Mouse (Mus musculus) heart, embryonic 14.5 days (tissue): ENCODE results near the gene Sirt7. TPM values are rescaled to one million over a fixed set of nuclear protein-coding genes. Genes with fewer than 3 reads are reported as not detected.
A peak's percentile ranks its signal among the peaks of the same experiment; 100 is the strongest.

Source experiments
- ATAC-seq: fragments of 200-750 bp; cut with Nextera tagmentation; 2 replicates; pipeline ENCODE4 v1.8.0; 2017; ENCODE audit warnings: low read depth, moderate TSS enrichment; ENCODE audit not compliant: insufficient number of reproducible peaks, insufficient read depth, low FRiP score
- H3K27ac ChIP-seq, 2 experiments: fragments of 200-500 bp in 1 of 2; fragments of 300-500 bp in 1 of 2; sonication (generic) in 1 of 2; replicated peaks in 1 of 2; 2 replicates each; pipeline ENCODE4 v1.5.1; 2012 to 2014; ENCODE audit warnings: low read depth in 2 of 2, low read length in 2 of 2, control low read depth in 1 of 2, mild to moderate bottlenecking in 1 of 2, mixed read lengths in 1 of 2; ENCODE audit not compliant: control insufficient read depth in 1 of 2, insufficient read depth in 1 of 2
- H3K27me3 ChIP-seq: fragments of 300-500 bp; sonication (generic); 2 replicates; pipeline ENCODE4 v1.6.1; 2014; ENCODE audit warnings: mild to moderate bottlenecking, low read length, control low read depth; ENCODE audit not compliant: control insufficient read depth, insufficient read depth
- H3K36me3 ChIP-seq: fragments of 300-500 bp; sonication (generic); 2 replicates; pipeline ENCODE4 v1.6.1; 2014; ENCODE audit warnings: mild to moderate bottlenecking, control low read depth, low read length, mixed read lengths; ENCODE audit not compliant: control insufficient read depth, insufficient read depth
- H3K4me1 ChIP-seq, 2 experiments: fragments of 200-500 bp in 1 of 2; fragments of 300-500 bp in 1 of 2; sonication (generic) in 1 of 2; 2 replicates each; pipeline ENCODE4 v1.6.1; 2012 to 2014; ENCODE audit warnings: low read length in 2 of 2, control low read depth in 1 of 2, mixed read lengths in 1 of 2; ENCODE audit not compliant: control insufficient read depth in 2 of 2, insufficient read depth in 2 of 2
- H3K4me2 ChIP-seq: fragments of 300-500 bp; sonication (generic); 2 replicates; pipeline ENCODE4 v1.6.1; 2014; ENCODE audit warnings: mild to moderate bottlenecking, low read length
- H3K4me3 ChIP-seq, 2 experiments: fragments of 200-500 bp in 1 of 2; fragments of 300-500 bp in 1 of 2; sonication (generic) in 1 of 2; 2 replicates each; pipeline ENCODE4 v1.5.1; 2012 to 2014; ENCODE audit warnings: low read length in 2 of 2, mild to moderate bottlenecking in 2 of 2, control low read depth in 1 of 2, low read depth in 1 of 2, moderate library complexity in 1 of 2; ENCODE audit not compliant: control insufficient read depth in 1 of 2, insufficient read depth in 1 of 2
- H3K9ac ChIP-seq: fragments of 300-500 bp; sonication (generic); 2 replicates; pipeline ENCODE4 v1.6.1; 2014; ENCODE audit warnings: mild to moderate bottlenecking, low read length
- H3K9me3 ChIP-seq: fragments of 300-500 bp; sonication (generic); 2 replicates; pipeline ENCODE4 v1.6.1; 2016; ENCODE audit warnings: low read length, control low read depth; ENCODE audit not compliant: control insufficient read depth
- WGBS: fragments of 180-500 bp; shearing (Covaris S2); extraction: QIAGEN DNeasy Blood & Tissue Kit; methylation state at CpG from one replicate; pipeline ENCODE4 v1.1.7; 2014; 5-methylcytosine and 5-hydroxymethylcytosine counted together
- polyA plus RNA-seq: library from polyadenylated mRNA; unstranded; fragments of >200 nt; fragmentation: Nextera tagmentation; extraction: Ambion mirVana; gene quantifications from 2 replicates; pipeline ENCODE4 v1.2.1, GENCODE M21; 2014

The Sirt7 gene
- polyA plus RNA-seq, 1 experiment from 2014 or later = 18.5 TPM

- Histone ChIP-seq H3K27me3 (no peaks in the 10 kb centered on the region), H3K27ac (no peak overlapping the region), H3K36me3 (peaks cover 66% of the 10 kb centered on the region), H3K4me1 (peaks cover 16% of the 10 kb centered on the region in 2 experiments), H3K9me3 (no peaks in the 10 kb centered on the region), H3K4me2 (no peak overlapping the region), H3K4me3 (no peak overlapping the region), H3K9ac (no peak overlapping the region)
- 83% methylated on average over 2 of the region's 2 CpGs for WGBS
- ATAC-seq = no peak
Measured at GRCm38 (mm10) chr11:120603545-120603944, 21.5 kb downstream of the Sirt7 start.

DNA sequence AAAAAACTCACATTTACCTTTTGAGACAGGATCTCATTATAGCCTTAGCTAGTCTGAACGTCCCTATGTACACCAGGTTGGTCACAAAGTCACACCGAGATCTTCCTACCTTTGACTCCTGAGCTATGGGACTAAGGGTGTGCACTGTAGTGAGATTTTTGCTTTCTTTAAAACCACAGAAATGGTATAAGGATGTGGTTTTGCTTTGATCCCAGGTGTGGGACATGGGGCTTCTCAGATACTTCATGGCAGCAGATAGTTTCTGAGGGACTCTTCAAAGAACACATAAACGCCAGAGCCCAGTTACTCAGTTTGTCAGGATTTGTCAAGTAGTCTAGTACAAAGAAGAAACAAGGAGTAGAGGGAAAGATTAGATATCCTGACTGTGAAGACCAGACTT, 24.3 kb downstream of the Sirt7 start:
- 89% methylated on average over 3 of the region's 3 CpGs for WGBS
- no peaks in the 10 kb centered on the region for H3K9me3 ChIP-seq
- H3K4me2 ChIP-seq = no peak overlapping the region
- no peak overlapping the region for H3K9ac ChIP-seq
- H3K4me1 ChIP-seq = peaks cover 11 to 16% of the 10 kb centered on the region in 2 experiments
- H3K27me3 ChIP-seq = no peaks in the 10 kb centered on the region
- no peak overlapping the region for H3K4me3 ChIP-seq
- peaks cover 77% of the 10 kb centered on the region for H3K36me3 ChIP-seq
- no peak overlapping the region for H3K27ac ChIP-seq
- no peak for ATAC-seq

DNA sequence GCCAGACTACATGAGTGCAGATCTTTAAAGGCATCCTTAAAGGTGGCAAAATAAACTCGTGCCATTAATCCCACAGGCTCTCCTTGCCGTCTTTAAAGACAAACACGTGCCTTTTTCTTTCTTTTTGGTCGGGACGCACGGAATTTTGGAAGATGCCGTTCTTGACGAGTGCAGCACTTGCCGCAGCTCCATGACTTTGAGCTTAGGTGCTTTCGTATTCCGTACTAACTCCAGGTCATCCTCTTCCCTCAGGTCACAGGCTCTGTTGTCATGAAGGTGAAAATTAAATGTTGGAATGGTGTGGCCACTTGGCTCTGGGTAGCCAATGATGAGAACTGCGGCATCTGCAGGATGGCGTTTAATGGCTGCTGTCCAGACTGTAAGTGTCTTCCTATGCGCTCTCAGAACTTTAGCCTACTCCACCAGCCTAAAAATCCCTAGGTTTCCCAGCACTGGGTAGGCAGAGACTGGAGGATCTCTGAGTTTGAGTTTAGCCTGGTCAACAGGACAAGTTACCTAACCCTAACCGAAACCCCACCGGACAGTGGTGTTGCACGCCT, 26.0 kb downstream of the Sirt7 start:
- H3K36me3 ChIP-seq = peaks cover 77% of the 10 kb centered on the region
- peak overlapping the region; percentile 68 to 92 for H3K27ac ChIP-seq
- ATAC-seq = no peak
- no peaks in the 10 kb centered on the region for H3K9me3 ChIP-seq
- H3K27me3 ChIP-seq = no peaks in the 10 kb centered on the region
- WGBS = 48% methylated on average over 17 of the region's 17 CpGs
- peak overlapping the region; percentile 59 to 99 for H3K4me3 ChIP-seq
- H3K9ac ChIP-seq = peak overlapping the region; percentile 100
- H3K4me1 ChIP-seq = peaks cover 11 to 16% of the 10 kb centered on the region in 2 experiments
- H3K4me2 ChIP-seq = peak overlapping the region; percentile 97

- Histone ChIP-seq H3K36me3 (peaks cover 77% of the 10 kb centered on the region), H3K9me3 (no peaks in the 10 kb centered on the region), H3K4me1 (peaks cover 11 to 16% of the 10 kb centered on the region in 2 experiments), H3K9ac (peak within 1 kb of the TSS; percentile 100), H3K27me3 (no peaks in the 10 kb centered on the region), H3K4me3 (peak within 1 kb of the TSS; percentile 59 to 99), H3K4me2 (peak within 1 kb of the TSS; percentile 97), H3K27ac (peak within 1 kb of the TSS; percentile 68 to 92)
- WGBS = under 1% methylated on average over 86 of the region's 88 CpGs
- peak; percentile 96 for ATAC-seq
Measured at GRCm38 (mm10) chr11:120598283-120598989, 26.6 kb downstream of the Sirt7 start, which contains the start of the genes Alyref and Anapc11. Gene Alyref (minus strand): TSS chr11:120598365. Gene Anapc11 (plus strand): TSS chr11:120598421.

DNA sequence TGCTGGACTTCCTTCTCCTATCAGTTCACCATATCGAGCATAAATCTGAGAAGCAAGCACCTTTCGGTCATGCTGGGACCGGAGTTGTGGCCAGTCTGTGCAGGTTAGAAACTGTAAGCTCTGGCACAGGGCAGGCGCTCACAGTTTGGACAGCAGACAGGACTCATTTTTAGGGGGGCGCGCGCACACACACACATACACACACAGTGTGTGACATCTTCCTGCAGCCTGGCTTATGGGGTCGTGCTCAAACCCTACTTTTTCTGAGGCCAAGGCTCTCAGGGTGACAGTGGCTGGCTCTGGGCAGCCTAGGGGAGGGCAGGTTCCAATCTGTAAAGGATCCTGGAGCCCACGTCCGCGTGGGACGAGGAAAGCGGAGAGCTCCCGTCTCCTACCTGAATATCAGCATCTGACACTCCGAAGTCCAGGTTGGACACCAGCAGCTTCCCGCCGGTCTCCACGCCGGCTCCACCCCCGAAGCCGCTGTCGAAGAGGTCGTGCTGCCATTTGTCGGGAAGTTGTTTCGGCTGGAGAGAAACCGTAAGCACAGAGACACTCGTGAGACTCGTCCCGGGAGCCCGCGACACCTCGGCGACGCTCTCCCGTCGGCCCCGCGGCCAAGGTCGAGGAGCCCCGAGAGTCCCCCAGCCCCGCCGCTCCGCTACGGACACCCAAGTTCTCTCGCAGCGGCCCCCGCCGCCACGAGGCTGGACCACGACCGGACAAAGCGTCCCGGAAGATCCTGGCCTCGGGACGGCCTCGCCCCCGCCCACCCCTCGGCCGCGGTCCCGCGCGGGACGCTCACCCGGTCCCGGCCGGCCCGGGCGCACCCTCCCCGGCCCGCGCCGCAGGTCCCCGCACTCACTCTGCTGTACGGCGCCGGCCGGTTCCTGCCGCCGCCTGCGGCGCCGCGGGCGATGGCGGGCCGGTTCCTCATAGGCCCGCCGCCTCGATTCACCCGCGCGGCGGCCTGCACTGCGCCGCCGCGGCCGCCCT, 27.5 kb downstream of the Sirt7 start:
- peak; percentile 37 for ATAC-seq
- no peaks in the 10 kb centered on the region for H3K27me3 ChIP-seq
- H3K9ac ChIP-seq = peak overlapping the region; percentile 100
- H3K4me2 ChIP-seq = peak overlapping the region; percentile 97
- peak overlapping the region; percentile 59 to 99 for H3K4me3 ChIP-seq
- no peaks in the 10 kb centered on the region for H3K9me3 ChIP-seq
- peaks cover 11 to 16% of the 10 kb centered on the region in 2 experiments for H3K4me1 ChIP-seq
- 4% methylated on average over 94 of the region's 99 CpGs for WGBS
- H3K27ac ChIP-seq = peak overlapping the region; percentile 32 to 92; a peak in 3 of 4 replicates
- H3K36me3 ChIP-seq = peaks cover 77% of the 10 kb centered on the region

GRCm38 (mm10) chr11:120588531-120588930, 36.5 kb downstream of the Sirt7 start:
- Histone ChIP-seq H3K4me2 (no peak overlapping the region), H3K4me1 (no peaks in the 10 kb centered on the region), H3K36me3 (peaks cover 94% of the 10 kb centered on the region), H3K27ac (no peak overlapping the region), H3K27me3 (no peaks in the 10 kb centered on the region), H3K9ac (no peak overlapping the region), H3K9me3 (0 out of 2 replicates have a peak, but pooled peaks cover 3% of the 10 kb centered on the region), H3K4me3 (no peak overlapping the region)
- WGBS = 75% methylated on average over 6 of the region's 6 CpGs
- ATAC-seq = no peak

DNA sequence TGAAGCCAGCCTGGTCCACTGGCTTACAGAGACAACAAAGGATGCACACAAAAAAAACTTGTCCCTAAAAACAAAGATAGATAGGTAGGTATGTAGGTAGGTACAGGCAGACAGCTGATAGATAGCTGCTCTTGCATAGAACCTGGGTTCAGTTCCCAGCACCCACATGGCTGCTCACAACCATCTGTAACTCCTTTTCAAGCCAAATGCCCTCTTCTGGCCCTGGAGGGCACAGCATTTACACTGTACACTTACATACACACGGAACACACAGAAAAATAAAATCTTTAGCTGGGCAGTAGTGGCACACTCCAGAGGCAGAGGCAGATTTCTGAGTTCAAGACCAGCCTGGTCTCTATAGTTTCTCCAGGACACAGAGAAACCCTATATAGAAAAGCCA, 41.1 kb downstream of the Sirt7 start:
- H3K9me3 ChIP-seq = 0 out of 2 replicates have a peak, but pooled peaks cover 3% of the 10 kb centered on the region
- peaks cover 62% of the 10 kb centered on the region for H3K36me3 ChIP-seq
- H3K9ac ChIP-seq = no peak overlapping the region
- ATAC-seq = no peak
- no peak overlapping the region for H3K27ac ChIP-seq
- H3K4me1 ChIP-seq = peaks cover 21 to 23% of the 10 kb centered on the region in 2 experiments
- WGBS = 100% methylated on average over 1 of the region's 1 CpGs
- H3K4me2 ChIP-seq = no peak overlapping the region
- no peaks in the 10 kb centered on the region for H3K27me3 ChIP-seq
- no peak overlapping the region for H3K4me3 ChIP-seq
